8 mouse cellular contexts compared by ENCODE assay signal in genomic region chr9:42673385-42674016, GRCm38 (mm10).
A peak's percentile ranks its signal among the peaks of the same experiment; 100 is the strongest.
DNase-seq lines count a peak whose midpoint lies in the region; ATAC-seq and TF ChIP-seq lines count a peak whose summit lies in the region.

No protein-coding gene starts in this region.

- TF ChIP-seq CTCF in lung, adult 2 months (IDR thresholded peaks at IDR 0.05; ENCODE audit: insufficient read depth, low read length) = no peak
- TF ChIP-seq CTCF in gastrocnemius, adult 2 months (IDR thresholded peaks at IDR 0.05) = no peak

- H3K4me3 ChIP-seq in lung, adult 2 months (replicated peaks; ENCODE audit: extremely low read depth, low read depth, low read length) = no peak overlapping the region
- H3K4me3 ChIP-seq in neural tube, embryonic 15.5 days (replicated peaks) = no peak overlapping the region
- H3K4me3 ChIP-seq in gastrocnemius, adult 2 months = no peak overlapping the region

- no peak overlapping the region for H3K4me2 ChIP-seq in neural tube, embryonic 15.5 days

- no peaks in the 10 kb centered on the region; the same call in 1 of the 2 replicates for H3K4me1 ChIP-seq in lung, adult 2 months (ENCODE audit: control insufficient read depth, insufficient read depth, low read length)
- peaks cover 40% of the 10 kb centered on the region for H3K4me1 ChIP-seq in neural tube, embryonic 15.5 days

- H3K36me3 ChIP-seq in neural tube, embryonic 15.5 days = no peaks in the 10 kb centered on the region

- no peaks in the 10 kb centered on the region for H3K27me3 ChIP-seq in neural tube, embryonic 15.5 days (replicated peaks)

- 0 out of 2 replicates have a peak overlapping the region, but pooled peaks have one; percentile 28 for H3K27ac ChIP-seq in neural tube, embryonic 15.5 days (replicated peaks)
- no peak overlapping the region for H3K27ac ChIP-seq in gastrocnemius, adult 2 months

- DNase-seq in embryo, embryonic 10 days (ENCODE audit: low spot score) = peak; percentile 20
- DNase-seq in embryo, embryonic 10.5 days (ENCODE audit: low spot score) = no peak
- DNase-seq in kidney, adult 18-20 months = peak; percentile 73
- DNase-seq in lung, adult 2 months = peak; percentile 4
- DNase-seq in gastrocnemius, adult 2 months = no peak
- no peak for DNase-seq in left cerebral cortex, postnatal 10 days (ENCODE audit: extremely low spot score in 1 of 2, low spot score in 2 of 2)
- no peak for DNase-seq in right cerebral cortex, postnatal 25 days

- intact Hi-C loops in gastrocnemius, adult 2 months (cut with DNase I) = no loop called here
- intact Hi-C loops in left cerebral cortex, postnatal 10 days (cut with DNase I) = no loop called here

- peak; percentile 25; the same call in 1 of the 2 replicates for ATAC-seq in neural tube, embryonic 15.5 days (ENCODE audit: low FRiP score)

- no peak for TF ChIP-seq POLR2A in lung, adult 2 months (IDR thresholded peaks at IDR 0.05; ENCODE audit: borderline replicate concordance, extremely low read depth, low read depth, low read length)

- no peak overlapping the region for H3K9ac ChIP-seq in neural tube, embryonic 15.5 days (replicated peaks)

- no peaks in the 10 kb centered on the region for H3K9me3 ChIP-seq in neural tube, embryonic 15.5 days (replicated peaks)

- WGBS in lung, adult 2 months = 38% methylated on average over 12 of the region's 12 CpGs
- 20% methylated on average over 12 of the region's 12 CpGs for WGBS in neural tube, embryonic 15.5 days

Comparison
In these comparisons a context has a peak if more than half of its experiments do, and no peak if none do; other contexts are left out.
1. DNase-seq: peak in embryo, embryonic 10 days (single experiment), kidney, adult 18-20 months (single experiment) and lung, adult 2 months (single experiment); none in embryo, embryonic 10.5 days (single experiment), gastrocnemius, adult 2 months (single experiment), left cerebral cortex, postnatal 10 days (0 of 2) and right cerebral cortex, postnatal 25 days (single experiment).